Mouse (Mus musculus) urinary bladder, adult 18-20 months (tissue): ENCODE data around the gene Fam221b.

ENCODE experiments used
- DNase-seq, 2 experiments: peaks; one replicate each; pipeline ENCODE4 v3.0.0; 2022; ENCODE audit warnings: low spot score in 2 of 2, mixed read lengths in 2 of 2

The Fam221b gene

GRCm38 (mm10) chr4:43613060-43613730, 55.8 kb downstream of the Fam221b start:
- no peak for DNase-seq

DNA sequence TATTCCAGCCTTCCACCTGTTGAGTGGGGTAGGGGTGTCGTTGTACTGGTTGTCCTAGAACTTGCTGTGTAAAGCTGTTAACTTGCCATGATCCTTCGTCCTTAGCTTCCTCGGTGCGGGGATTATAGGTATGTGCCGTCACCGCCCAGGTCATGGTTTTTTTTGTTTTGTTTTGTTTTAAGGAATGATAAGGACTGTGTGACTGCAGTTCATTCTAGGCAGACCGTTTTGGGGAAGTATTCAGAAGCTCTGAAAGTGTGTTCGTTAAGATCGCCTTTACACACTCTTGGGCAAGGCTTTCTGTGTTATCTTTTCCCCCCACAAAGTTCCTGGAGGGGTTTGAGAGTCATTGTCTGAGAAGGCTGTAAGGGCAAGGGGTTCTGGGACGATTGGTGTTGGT, 56.4 kb downstream of the Fam221b start:
- DNase-seq = no peak
